Mouse (Mus musculus): ENCODE data around the gene Zfp128.

Zfp128 gene

DNA sequence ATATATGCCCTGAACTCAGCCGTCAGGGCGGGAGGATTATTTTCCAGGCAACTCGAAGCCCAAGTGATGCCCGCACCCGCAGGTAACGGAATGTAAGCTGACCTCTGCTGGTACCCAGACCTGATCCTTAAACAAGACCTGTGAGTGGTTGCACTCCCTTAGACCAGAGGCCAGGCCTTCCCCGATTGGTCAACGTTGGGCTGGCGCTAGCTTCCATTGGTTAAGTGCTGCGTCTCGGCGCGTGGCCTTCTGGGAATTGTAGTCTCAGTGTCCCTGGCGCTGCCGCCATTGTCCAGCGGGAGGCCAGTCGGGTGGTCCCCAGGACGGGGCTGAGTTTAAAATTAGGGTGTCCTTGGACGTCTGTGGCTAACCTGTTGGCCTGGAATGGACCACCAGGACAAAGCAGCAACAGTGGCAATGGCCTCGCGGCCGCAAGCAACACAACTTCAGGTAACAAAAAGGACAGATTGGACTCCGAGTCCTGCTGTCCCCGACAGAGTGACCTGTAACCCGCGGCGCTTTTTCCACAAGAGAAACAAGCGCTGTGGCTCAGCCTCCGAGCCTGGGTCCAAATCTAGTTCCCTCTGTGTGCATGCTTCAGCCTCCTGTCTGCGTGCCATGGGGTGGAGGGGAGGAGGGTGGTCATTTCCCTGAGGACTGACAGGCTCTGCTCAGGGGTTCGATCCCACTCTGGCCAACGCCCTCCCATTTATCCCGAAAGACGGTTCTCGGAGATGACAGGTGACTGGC lies at the start of gene Zfp128:
Gene Zfp128 (plus strand): TSS at position 267 of the 750 bp plus-strand sequence.
- in situ Hi-C loops (cut with MboI, MseI): loop anchor here (10.0 to 25.0 kb wide), 2 partner anchors 394 kb away; partner anchors contain the start of genes Lig1, Zfp606 and Zswim9

DNA sequence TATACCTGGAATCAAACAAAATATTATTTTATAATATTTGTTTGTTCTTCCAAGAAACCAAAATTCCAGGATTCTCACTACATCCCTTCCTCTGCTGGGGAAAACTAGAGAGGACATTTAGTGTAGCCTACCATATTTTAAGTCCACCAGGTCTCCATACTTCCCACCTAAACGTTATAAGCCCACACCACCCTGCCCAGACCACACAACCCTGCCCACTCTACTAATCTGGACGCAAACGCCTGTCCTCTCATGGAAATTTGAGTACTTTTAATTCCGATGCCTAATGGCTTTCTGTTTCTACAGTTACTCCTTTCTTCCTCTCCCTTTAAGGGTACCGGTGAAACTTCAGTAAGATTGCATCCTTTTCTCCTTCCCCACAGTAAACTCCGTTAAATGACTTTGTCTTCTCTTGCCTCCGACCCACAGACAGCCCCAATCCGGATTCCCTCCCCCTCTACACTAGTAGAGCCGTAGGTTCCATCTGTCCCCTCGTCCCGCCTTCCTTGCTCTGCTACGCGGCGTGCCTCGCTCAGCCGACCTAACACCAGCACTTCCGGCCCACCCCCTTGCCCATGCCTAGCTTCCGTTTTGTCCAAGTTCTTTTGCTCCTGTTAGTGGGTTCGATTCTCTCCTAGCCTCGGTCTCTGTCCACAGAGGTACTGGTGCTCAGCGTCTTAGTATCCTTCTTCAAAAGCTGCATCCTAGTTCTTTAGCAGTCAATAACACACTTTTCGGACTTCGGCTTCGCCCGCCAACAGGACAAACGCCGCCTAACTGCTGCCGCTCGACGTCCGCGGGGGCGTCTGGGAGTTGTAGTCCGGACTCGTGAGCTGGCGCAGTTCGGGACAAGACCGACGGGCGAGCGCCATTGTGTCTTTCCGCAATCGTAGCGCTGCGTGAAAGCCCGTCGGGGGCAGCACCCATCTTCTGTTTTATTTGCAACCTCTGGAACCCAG lies 46.5 kb upstream of the Zfp128 start, which contains the start of gene Zfp110:
Gene Zfp110 (plus strand): TSS at position 600 of the 959 bp plus-strand sequence.
- in situ Hi-C loops (cut with MboI, MseI): no loop called here

DNA sequence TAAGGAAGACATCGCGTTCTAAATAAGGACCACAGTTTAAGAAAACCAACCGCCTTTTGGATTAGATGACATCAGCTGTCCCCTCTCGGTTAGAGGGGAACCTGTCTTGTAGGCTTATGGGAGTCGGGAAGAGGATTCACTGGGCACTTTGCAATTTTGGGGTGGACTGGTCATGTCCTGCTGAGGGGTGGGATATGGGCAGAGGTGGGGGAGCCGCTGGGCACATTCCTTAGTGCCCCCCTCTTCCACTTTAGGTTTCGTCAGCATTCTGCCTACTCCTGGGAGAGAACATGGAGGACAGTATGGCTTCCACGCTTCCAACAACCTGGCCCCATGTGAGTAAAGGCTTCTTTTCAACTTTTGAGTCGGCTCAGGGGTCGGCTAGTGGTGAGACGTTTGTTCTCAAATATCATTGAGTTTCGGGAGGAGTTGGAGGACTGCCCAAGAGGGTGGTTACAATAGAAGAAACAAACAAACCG lies 45.7 kb upstream of the Zfp128 start:
- in situ Hi-C loops (cut with MboI, MseI): no loop called here

DNA sequence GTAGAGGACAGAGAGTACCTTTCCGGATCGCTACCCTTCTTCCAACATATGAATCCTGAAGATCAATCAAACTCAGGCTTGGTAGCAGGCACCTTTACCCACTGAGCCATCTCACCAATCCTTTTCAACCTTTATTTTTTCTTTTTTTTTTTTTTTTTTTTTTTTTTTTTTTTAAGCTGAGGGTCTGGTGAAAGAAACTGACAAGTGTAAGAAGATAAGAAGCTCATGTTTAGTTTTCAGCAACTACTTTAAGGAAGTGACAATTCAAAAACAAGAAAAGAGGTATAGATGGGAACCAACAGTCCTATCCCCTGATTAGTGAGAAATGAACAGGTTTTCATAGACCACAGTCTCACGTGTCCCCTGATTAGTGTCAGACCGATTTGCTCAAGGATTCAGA lies 45.2 kb upstream of the Zfp128 start:
- in situ Hi-C loops (cut with MboI, MseI): no loop called here

DNA sequence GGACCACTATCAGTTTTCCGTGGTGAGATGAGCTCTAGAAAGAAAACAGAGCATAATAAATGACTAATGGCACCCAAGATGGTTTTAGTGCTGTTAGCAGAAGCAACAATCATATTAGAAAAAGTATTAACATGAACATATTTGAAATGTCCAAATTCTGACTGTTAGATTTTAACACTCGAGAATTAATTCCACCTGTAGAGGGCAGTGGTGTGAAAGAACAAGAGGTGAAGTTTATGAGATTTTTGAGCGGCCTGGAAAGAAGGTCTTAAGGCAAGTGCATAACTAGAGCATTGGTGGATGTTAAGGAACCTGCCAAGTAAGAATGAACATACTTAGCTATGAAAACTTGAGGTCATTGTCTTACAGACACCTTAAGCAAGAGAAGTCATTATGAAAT lies 6.7 kb upstream of the Zfp128 start:
- in situ Hi-C loops (cut with MboI, MseI): no loop called here

DNA sequence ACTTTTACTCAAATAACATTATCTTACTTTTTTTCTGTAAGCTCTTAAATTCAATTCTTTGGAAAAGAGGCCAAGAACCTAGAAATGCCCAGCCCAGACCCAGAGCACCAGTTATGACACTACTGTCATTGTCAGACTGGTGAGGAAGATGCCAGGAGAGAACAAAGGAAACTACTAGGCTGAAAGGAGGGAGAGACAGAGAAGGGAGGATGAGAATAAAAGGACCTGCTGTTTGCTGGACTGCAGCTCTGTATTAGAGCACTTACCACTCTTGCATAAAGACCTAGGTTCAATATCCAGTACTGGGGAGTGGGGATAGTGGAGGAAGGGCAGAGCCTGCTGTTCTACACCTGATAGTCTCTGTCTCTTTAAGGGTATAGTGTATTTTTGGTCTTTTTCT lies 941 bp upstream of the Zfp128 start:
- in situ Hi-C loops (cut with MboI, MseI): loop anchor here (10.0 to 25.0 kb wide), 2 partner anchors 393 to 395 kb away; partner anchors contain the start of genes Lig1, Zfp606 and Zswim9

DNA sequence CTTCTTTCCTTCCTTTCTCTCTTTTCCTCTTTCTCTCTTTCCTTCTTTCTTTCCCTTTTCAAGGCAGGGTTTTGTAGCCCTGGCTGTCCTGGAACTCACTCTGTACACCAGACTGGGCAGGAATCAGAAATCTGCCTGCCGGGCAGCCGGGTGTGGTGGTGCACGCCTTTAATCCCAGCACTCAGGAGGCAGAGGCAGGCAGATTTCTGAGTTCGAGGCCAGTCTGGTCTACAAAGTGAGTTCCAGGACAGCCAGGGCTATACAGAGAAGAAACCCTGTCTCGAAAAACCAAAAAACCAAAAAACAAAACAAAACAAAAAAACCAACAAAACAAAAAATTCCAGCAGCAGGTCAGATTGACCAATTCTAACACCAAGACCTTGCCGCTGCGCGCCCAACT lies 480 bp upstream of the Zfp128 start:
- in situ Hi-C loops (cut with MboI, MseI): loop anchor here (10.0 to 25.0 kb wide), 2 partner anchors 393 to 394 kb away; partner anchors contain the start of genes Lig1, Zfp606 and Zswim9

DNA sequence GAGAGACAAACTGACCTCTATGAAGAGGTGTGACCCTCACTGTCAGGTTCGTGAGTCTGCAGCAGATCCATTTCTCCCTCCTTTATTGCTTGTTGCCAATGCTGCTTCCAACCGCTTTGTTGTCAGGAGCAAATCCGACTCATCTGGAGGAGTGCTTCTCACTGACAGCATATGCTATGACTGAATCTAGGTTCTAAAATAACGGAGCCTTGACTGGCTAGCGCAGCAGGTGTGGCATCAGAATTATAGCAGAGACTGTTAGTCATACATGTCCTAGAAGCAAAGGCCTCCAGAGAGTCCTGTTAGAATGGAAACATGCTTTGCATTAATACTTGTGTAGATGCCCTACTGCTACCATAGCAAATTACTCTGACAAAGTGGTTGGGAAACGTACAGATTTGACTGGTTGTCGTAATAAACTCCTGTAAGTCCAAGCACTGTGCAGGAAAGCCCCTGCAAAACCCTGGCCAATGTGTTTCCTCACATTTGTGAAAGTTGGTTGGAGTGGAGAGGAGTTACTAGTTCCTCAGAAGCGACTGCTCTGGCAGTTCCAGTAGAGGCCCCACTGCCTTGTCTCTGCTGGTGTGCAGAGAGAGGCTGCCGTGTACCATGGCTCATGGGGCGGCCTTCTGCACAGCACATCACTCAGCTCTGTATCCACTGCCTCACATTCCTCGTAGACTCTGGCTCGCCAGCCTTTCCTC lies 5.7 kb downstream of the Zfp128 start:
- in situ Hi-C loops (cut with MboI, MseI): loop anchor here (10.0 to 25.0 kb wide), 2 partner anchors 388 to 399 kb away; partner anchors contain the start of genes Lig1, Zfp606 and Zswim9

DNA sequence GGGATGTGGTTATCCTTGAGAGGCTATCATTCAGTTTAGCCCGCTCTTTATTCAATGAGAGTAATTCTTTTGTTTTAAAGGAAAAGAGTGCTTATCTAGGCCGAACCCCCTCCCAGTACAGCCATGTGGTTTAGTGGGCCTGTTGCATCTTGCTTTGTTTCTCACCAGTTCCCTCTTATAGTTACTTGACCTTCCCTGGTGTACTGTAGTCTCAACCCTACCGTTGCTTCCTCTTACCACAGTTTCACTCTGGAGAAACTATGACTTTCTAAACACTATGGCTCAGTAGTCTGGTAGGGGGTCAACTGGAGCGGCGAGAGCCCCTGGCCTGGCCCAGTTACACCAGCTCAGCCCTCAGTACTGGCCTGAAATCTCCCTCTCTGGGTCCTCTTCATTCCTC lies 6.6 kb downstream of the Zfp128 start:
- in situ Hi-C loops (cut with MboI, MseI): loop anchor here (10.0 to 25.0 kb wide), 2 partner anchors 387 to 400 kb away; partner anchors contain the start of genes Lig1, Zfp606 and Zswim9

DNA sequence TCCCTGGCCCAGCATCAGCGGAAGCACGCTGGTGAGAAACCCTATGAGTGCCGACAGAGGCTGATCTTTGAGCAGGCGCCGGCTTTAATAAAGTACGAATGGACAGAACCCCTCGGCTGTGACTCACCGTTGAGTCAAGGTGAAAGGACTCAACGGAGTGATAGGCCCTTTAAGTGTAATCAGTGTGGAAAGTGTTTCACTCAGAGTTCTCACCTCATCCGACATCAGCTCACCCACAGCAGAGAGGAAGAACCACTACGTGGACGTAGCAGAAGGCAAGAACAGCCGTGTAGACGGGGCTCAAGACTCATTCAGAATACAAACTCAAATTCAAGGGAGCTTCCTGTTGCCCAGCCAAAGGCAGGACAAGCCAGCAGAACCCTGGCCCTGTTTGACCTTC lies 10.0 kb downstream of the Zfp128 start:
- in situ Hi-C loops (cut with MboI, MseI): loop anchor here (25.0 kb wide), 1 partner anchor 404 kb away; the partner anchor contains the start of gene Zfp606

DNA sequence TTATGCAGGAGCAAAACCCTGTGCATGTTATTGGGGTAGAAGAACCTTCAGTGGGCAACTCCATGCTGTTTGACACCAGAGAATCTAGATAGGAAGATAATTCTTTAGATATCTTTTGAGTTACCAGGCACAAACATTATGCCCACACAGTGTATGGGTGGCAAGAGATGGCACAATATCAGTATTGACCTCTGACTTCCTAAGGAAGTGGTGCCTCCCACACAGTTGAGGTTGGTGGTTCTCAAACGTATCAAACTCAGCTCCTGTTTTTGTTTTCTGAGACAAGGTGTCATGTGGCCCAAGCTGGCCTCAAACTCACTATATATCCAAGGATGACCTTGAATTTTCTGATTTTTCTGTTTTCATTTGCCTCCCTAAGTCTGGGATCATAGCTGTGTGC lies 10.4 kb downstream of the Zfp128 start:
- in situ Hi-C loops (cut with MboI, MseI): loop anchor here (25.0 kb wide), 1 partner anchor 404 kb away; the partner anchor contains the start of gene Zfp606

DNA sequence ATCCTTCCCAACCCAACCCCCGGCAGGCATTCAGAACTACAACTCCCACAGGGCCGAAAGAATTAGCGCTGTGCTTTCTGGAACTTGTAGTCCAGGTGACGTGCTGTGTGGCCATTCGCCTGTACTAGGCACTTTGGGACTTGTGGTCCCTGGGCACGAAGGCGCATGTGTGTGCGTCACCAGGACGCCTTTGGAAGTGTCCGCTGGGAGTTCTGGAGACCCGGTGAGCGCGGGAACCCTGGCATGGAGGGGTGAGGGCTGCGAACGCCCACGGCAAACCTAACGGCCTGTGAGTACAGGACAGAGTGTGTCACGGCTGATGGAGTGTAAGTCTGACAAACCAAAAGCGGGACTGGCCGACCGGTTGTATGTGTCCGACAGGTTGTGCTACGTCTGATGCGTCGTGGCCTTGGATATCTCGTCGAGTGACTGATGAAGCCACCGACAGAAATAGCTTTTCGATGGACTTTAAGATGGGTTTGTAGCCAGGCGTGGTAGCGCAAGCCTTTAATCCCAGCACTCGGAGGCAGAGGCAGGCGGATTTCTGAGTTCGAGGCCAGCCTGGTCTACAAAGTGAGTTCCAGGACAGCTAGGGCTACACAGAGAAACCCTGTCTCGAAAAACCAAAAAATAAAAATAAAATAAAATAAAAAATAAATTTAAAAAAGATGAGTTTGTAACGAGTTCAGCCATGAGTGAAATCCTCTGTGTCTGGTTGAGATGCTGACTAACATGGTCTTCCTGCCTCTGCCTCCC lies 16.9 kb downstream of the Zfp128 start, which contains the start of gene Zscan22:
Gene Zscan22 (plus strand): TSS at position 161 of the 756 bp plus-strand sequence.
- in situ Hi-C loops (cut with MboI, MseI): loop anchor here (25.0 kb wide), 1 partner anchor 411 kb away; the partner anchor contains the start of gene Zfp606

DNA sequence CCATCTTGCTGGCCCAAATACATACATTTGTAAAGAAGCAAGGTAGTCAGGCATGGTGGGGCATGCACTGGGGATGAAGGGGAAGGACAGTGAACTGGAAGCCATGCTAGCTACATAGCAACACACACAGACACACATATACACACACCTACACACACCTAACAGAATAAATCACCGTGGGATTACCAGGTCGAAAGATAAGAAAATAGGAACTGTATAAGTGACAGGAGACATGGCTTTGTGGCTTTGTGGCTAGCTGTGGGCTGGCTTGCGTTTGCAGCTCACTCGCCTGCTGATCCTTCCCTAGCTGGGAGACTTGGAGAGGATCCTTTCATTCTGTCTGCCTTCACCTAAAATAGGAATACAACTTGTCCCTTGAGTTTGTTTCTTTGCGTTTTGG lies 20.5 kb downstream of the Zfp128 start:
- in situ Hi-C loops (cut with MboI, MseI): no loop called here

DNA sequence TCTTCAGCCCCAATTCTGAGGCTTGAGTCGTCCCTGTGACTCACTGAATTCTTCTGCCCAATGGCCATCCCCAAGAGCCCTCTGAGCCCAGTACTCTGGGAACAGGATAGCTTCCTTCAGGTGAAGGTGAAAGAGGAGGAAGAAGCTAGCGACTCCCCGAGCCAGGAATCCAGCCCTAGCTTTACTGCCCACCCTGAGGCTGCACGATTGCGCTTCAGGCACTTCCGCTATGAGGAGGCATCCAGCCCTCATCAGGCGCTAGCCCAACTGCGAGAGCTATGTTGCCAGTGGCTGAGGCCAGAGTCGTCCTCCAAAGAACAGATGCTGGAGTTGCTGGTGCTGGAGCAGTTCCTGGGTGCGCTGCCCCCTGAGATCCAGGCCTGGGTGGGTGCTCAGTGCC lies 22.6 kb downstream of the Zfp128 start:
- in situ Hi-C loops (cut with MboI, MseI): no loop called here

DNA sequence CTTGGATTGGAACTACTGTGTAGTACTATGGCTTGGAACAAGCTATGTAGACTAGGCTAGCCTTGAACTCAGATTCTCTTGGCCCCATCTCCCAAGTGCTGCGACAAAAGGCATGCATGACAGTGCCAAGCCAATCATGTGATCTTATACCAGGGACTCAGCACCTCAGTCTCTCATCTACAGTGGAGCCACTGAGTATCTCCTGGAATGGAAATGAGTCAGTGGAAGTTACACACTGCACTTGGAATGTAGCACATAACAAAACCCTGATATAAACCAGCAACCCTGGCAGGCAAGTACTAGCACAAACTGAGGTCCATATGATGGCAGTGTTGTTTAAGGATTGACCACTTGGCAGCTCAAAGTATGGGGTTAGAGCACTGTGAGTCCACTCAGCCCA lies 24.2 kb downstream of the Zfp128 start:
- in situ Hi-C loops (cut with MboI, MseI): no loop called here

DNA sequence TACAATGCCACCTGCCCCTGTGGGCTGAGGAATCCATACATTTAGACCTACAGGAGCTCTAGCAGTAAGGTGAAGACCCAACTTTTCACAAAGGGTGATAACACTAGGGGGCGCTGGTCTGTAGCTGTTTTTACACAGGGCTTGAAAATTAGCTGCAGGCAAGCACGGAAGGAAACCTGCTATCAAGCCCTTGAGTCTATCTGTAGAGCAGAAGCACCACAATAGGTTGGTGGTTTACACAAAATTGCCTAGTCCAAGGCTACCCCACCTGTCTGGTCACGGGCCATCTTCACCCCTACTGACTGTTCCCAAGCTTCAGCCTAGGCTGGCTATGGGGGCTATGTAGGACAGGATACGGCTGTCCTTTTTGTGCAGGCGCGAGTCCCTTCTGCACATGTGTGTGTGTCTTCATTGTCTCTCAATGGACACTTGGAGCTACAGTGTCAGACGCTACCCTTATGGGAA lies 28.6 kb downstream of the Zfp128 start:
- in situ Hi-C loops (cut with MboI, MseI): no loop called here

DNA sequence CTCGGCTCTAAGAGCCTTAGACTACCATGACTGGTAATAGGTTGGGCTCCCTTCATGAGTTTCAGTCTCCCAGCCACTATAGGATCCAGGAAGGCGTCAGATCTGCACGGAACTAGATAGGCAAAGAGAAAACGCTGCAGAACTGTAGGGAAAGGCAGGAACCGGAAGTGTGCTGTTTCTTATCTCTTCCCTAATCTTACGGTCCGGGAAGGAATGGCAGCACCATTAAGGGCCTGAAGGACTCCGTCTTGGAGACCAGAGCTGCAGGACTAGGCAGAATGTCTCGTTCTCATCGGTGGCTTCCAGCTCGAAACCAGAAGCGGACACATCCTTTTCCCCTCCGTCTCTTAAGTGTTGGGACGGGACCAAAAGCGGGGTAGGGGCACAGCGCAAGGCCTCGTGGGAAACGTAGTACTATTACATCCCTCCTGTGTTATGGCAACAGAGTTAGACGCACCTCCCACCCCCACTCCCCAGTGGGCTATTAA lies 29.2 kb downstream of the Zfp128 start:
- in situ Hi-C loops (cut with MboI, MseI): no loop called here

DNA sequence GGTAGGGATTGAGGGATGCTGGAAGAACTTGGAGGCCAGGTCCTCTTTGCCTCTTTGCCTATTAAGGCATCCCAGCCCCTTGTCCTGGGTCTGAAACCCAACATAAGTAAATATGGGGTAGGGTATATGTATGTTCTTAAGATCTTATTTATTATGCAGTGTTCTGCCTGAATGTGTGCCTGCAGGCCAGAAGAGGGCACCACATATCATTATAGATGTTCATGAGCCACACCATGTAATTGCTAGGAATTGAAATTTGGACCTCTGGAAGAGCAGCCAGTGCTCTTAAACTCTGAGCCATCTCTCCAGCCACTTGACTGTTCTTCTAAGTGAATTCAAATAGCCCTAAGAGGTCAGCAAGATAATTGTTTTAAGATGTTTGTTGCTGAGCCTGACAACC lies 32.6 kb downstream of the Zfp128 start:
- in situ Hi-C loops (cut with MboI, MseI): no loop called here

DNA sequence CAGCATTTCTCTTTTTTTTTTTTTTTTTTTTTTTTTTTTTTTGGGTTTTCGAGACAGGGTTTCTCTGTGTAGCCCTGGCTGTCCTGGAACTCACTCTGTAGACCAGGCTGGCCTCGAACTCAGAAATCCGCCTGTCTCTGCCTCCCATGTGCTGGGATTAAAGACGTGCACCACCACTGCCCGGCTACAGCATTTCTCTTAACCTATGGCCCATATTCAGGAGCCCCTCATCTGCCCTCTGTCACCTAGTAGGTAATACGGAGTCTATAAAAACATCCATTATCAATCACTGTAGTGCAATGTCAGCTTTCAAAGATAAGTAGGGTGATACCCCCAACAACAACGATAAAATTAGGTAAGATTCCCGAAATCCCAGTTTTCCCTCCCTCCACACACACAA lies 39.5 kb downstream of the Zfp128 start:
- in situ Hi-C loops (cut with MboI, MseI): loop anchor here (5.0 kb wide), 1 partner anchor 57 kb away; the partner anchor contains the start of gene Zfp446

DNA sequence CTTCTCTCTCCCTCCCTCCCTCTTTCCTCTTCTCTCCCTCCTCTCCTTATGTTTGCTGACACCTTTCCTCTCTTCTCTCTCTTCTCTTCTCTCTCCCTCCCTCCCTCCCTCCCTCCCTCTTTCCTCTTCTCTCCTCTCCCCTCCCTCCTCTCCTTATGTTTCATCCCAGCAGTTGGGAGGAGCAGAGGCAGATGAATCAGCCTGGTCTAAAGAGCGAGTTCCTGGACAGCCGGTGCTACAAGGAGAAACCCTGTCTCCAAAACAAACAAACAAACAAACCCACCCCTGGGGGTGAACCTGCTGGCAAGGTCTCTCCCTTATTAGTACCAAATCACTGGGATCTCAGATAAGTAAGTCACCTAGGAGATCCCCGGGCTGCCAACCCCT lies 40.3 kb downstream of the Zfp128 start:
- in situ Hi-C loops (cut with MboI, MseI): loop anchor here (5.0 kb wide), 1 partner anchor 56 kb away; the partner anchor contains the start of gene Zfp446

Data from T-helper 2 cell (primary cell).